Mouse (Mus musculus) colon, adult 2 months (tissue): ENCODE data around the gene Tas2r114. TPM values are rescaled to one million over a fixed set of nuclear protein-coding genes. Genes with fewer than 3 reads are reported as not detected.

Experiments
- polyA plus RNA-seq: library from polyadenylated mRNA; depleted of rRNA; stranded (reverse); fragments of >200 nt; gene quantifications from 2 replicates; pipeline ENCODE4 v1.2.3, GENCODE M21; 2012; rRNA removed

The Tas2r114 gene
- not detected in 2 replicates for polyA plus RNA-seq

DNA sequence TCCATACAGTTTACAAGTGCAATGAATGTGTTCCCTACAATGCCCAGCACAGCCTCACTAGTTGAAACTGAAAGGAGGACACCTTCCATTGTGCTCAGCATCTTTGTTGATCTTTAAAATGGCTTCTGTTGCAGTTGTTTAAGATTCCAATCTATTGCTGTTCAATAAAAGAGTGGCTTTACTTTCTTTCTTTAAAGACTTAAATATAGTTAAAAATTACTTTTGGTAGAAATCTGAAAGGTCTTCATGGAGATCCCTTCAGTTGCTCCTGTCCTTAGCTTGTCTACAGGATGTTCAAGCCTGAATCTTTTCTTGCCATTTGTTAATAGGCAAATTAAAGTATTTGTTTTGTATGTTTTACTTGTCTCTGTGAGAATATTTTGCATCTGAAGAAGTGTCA is at the start of gene Tas2r114:
Gene Tas2r114, minus strand, starts transcription at position 101 of the 400 bp plus-strand sequence.

DNA sequence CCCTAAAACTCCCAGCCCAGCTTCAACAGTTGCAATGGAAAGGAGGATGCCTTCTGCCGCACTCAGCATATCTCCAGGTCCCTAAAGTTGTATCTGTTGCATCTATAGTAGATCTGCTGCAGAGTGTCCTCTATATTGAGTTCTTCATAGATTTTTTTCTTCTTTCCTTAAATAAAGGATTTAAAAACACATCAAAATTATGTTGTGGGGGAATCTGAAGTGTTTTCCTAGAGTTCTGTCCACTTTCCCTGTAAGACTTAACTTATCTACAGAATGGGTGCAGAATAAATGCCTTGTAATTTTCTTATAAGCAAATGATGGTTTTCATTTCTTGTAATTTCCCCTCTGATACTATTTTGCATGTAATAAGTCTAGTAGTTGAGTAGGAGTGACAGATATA is 2.5 kb downstream of the Tas2r114 start, which contains the start of gene Tas2r105:
Gene Tas2r105, minus strand, starts transcription at position 101 of the 400 bp plus-strand sequence.

GRCm38 (mm10) chr6:131685644-131686043 is 4.2 kb downstream of the Tas2r114 start, which contains the start of gene Tas2r104:
Gene Tas2r104, minus strand, starts transcription at chr6:131685744.

DNA sequence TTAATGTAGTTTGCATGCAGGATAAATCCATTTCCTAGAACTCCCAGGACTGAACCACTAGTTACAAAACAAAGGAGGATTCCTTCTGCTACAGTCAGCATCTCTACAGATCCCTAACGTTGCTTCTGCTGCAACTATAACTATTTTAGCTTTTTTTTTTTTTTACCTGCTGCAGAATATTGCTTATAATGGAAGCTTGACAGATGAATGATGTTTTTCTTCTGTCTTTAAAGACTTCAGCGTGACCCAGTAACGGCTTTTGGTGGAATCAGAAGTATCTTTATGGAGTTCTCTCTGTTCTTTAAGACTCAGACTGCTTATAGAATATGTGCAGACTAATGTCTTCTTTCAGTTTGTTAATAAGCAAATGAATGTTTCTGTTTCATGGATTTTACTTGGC is 11.1 kb downstream of the Tas2r114 start, which contains the start of gene Tas2r106:
Gene Tas2r106, minus strand, starts transcription at position 101 of the 400 bp plus-strand sequence.

GRCm38 (mm10) chr6:131660049-131660448 is 29.8 kb downstream of the Tas2r114 start, which contains the start of gene Tas2r107:
Gene Tas2r107, minus strand, starts transcription at chr6:131660149.

Other genes starting within 250 kb of the Tas2r114 start
- gene 5430401F13Rik, start 203.7 kb downstream of the Tas2r114 start, polyA plus RNA-seq = not detected in 2 replicates
- gene Gm6619, start 203.7 kb downstream of the Tas2r114 start, polyA plus RNA-seq = not detected in 2 replicates
- not detected in 2 replicates for gene Tas2r130, start 59.2 kb downstream of the Tas2r114 start, polyA plus RNA-seq
- gene Tas2r107, start 29.9 kb downstream of the Tas2r114 start, polyA plus RNA-seq = not detected in 2 replicates
- not detected in 2 replicates for gene Tas2r106, start 11.2 kb downstream of the Tas2r114 start, polyA plus RNA-seq
- gene Tas2r104, start 4.3 kb downstream of the Tas2r114 start, polyA plus RNA-seq = not detected in 2 replicates
- gene Tas2r105, start 2.6 kb downstream of the Tas2r114 start, polyA plus RNA-seq = not detected in 2 replicates